Mouse (Mus musculus): ENCODE data around the gene Hs3st6. TPM values are rescaled to one million over a fixed set of nuclear protein-coding genes. Genes with fewer than 3 reads are reported as not detected.
A peak's percentile ranks its signal among the peaks of the same experiment; 100 is the strongest.

Gene Hs3st6
- polyA plus RNA-seq, 1 experiment = not detected

DNA sequence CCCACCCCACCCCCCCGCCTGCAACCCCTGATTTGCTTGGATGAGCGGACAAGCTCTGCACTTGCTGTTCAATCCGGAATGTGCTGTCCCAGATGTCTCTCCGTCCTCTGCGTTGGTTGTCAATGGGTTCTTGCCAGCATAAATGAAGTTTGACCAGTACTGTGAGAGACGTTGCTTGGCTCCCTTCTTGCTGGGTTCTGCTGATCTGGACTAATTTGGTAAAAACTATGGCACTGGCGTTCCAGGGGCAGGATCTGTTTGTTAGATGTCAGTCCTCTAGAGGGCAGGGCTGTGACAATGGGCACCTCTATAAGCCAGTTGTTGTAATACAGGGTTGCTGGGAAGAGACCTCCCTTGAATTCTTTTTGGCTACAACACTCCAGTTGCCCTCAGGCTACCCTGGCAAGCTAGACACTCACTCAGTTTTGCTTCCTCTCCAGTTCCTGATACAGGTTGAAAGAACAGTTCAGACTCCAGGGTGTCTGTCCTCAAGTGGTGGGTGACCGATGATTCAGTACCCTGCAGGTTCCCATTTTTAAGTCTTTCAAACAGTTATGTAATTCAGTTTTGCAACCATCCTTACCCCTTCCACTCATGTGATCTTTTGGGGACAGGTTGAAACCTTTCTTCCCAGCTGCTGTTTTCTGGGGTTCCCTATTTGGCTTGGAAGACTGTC lies 15.5 kb upstream of the Hs3st6 start:
- TF ChIP-seq CTCF (IDR thresholded peaks at IDR 0.05; ENCODE audit: insufficient read depth, low read depth, low read length) (no peak), POLR2A (IDR thresholded peaks at IDR 0.05; ENCODE audit: insufficient read depth, low read depth, low read length) (no peak)
- no peak overlapping the region for H3K27ac ChIP-seq (ENCODE audit: insufficient read depth, low read depth, low read length)
- peaks cover 10% of the 10 kb centered on the region for H3K4me1 ChIP-seq (ENCODE audit: control insufficient read depth, insufficient read depth, low read length)
- peak overlapping the region; percentile 85 for H3K4me3 ChIP-seq (ENCODE audit: insufficient read depth, low read depth, low read length)
- WGBS = 19% methylated on average over 8 of the region's 8 CpGs

DNA sequence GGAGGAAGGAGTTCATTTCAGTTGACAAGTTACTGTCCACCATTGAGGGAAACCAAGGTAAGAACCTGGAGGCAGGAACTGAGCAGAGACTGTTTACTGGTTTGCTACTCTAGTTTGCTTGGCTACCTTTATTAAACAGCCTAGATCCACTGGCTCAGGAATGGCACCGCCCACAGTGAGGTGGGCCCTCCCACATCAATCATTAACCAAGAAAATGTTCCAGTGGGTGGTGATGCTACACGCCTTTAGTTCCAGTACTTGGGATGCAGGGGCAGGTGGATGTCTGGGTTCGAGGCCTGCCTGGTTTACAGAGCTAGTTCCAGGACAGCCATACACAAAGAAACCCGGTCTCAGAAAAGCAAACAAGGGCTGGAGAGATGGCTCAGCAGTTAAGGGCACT lies 14.6 kb upstream of the Hs3st6 start:
- Histone ChIP-seq H3K4me3 (ENCODE audit: insufficient read depth, low read depth, low read length) (no peak overlapping the region), H3K27ac (ENCODE audit: insufficient read depth, low read depth, low read length) (no peak overlapping the region), H3K4me1 (ENCODE audit: control insufficient read depth, insufficient read depth, low read length) (peaks cover 7% of the 10 kb centered on the region)
- TF ChIP-seq POLR2A (IDR thresholded peaks at IDR 0.05; ENCODE audit: insufficient read depth, low read depth, low read length) = no peak
- no peak for TF ChIP-seq CTCF (IDR thresholded peaks at IDR 0.05; ENCODE audit: insufficient read depth, low read depth, low read length)
- 81% methylated on average over 4 of the region's 4 CpGs for WGBS

DNA sequence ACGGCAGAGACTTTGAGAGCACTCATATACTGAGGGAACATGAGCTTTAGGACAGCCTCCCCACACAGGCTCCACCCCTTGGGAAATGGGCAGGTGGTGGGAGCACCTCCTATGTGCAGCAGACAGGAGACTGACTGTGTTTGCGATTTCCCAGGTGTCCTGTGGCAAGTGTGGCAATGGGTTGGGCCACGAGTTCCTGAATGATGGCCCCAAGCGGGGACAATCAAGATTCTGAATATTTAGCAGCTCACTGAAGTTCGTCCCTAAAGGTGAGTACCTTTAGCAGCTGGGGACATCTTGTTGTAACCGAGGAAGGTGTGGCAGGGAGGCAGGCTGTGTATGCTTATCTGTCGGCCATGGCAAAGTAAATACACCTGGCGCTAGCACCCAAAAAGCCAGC lies 12.9 kb upstream of the Hs3st6 start:
- Histone ChIP-seq H3K4me3 (ENCODE audit: insufficient read depth, low read depth, low read length) (no peak overlapping the region), H3K4me1 (ENCODE audit: control insufficient read depth, insufficient read depth, low read length) (peaks cover 7% of the 10 kb centered on the region), H3K27ac (ENCODE audit: insufficient read depth, low read depth, low read length) (no peak overlapping the region)
- 89% methylated on average over 8 of the region's 8 CpGs for WGBS
- TF ChIP-seq POLR2A (IDR thresholded peaks at IDR 0.05; ENCODE audit: insufficient read depth, low read depth, low read length) (no peak), CTCF (IDR thresholded peaks at IDR 0.05; ENCODE audit: insufficient read depth, low read depth, low read length) (no peak)

DNA sequence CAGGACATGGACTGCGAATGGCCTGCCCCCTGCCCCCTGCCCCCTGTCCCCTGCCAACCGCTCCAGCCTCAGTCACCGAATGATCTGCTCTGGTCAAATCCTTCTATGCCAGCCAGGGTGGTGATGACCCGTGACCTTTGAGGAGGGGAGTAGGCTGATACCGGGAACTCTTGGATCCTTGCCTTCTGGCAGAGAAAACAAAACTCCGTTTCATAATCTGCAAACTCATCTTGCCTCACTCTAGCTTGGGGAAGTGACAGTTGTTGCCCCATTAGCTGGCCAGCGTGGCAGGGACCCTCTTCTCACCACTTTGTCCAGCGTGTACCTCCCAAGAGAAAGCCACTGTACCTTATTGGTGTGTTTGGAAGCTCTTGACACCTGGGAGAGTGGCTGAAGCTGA lies 10.5 kb upstream of the Hs3st6 start:
- WGBS = 73% methylated on average over 8 of the region's 8 CpGs
- no peaks in the 10 kb centered on the region for H3K4me1 ChIP-seq (ENCODE audit: control insufficient read depth, insufficient read depth, low read length)
- H3K27ac ChIP-seq (ENCODE audit: insufficient read depth, low read depth, low read length) = no peak overlapping the region
- no peak for TF ChIP-seq POLR2A (IDR thresholded peaks at IDR 0.05; ENCODE audit: insufficient read depth, low read depth, low read length)
- TF ChIP-seq CTCF (IDR thresholded peaks at IDR 0.05; ENCODE audit: insufficient read depth, low read depth, low read length) = no peak
- H3K4me3 ChIP-seq (ENCODE audit: insufficient read depth, low read depth, low read length) = no peak overlapping the region

DNA sequence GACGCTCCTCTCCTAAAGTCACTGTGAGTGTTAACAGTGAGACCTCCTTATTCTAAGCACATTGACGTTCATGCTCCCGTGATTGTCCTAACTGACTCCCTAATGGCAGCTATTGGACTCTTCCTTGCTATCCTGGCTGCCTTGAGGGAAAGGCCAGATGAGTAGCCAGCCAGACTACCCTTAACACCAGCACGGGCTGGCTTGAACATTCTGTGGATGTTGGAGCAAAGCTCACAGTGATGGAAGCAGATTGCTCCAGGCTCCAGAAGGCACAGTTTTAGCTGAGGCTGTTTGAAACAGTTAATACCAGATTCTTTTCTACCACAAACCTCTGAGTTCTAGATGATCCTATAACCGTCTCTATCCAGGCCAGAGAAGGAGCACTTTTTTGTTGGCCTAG lies 8.9 kb upstream of the Hs3st6 start:
- no peak overlapping the region for H3K4me3 ChIP-seq (ENCODE audit: insufficient read depth, low read depth, low read length)
- WGBS = 80% methylated on average over 5 of the region's 5 CpGs
- H3K4me1 ChIP-seq (ENCODE audit: control insufficient read depth, insufficient read depth, low read length) = no peaks in the 10 kb centered on the region
- no peak for TF ChIP-seq CTCF (IDR thresholded peaks at IDR 0.05; ENCODE audit: insufficient read depth, low read depth, low read length)
- no peak for TF ChIP-seq POLR2A (IDR thresholded peaks at IDR 0.05; ENCODE audit: insufficient read depth, low read depth, low read length)
- H3K27ac ChIP-seq (ENCODE audit: insufficient read depth, low read depth, low read length) = no peak overlapping the region

DNA sequence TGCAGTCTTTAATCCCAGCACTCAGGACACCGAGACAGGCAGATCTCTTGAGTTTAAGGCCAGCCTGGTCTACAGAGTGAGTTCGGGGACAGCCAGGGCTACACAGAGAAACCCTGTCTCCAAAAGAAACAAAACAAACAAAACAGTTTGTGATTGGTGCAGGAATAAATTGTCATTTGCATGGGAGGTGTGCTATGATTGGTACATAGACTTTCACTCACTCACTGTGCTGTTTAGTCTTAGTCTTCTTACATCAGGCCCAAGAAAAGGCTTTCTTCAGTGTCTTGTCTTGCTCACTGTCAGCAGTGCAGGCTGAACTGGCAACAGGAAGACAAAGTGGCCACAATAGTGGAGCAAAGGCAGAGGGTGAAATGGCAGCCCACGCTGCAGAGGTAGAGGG lies 8.4 kb upstream of the Hs3st6 start:
- 80% methylated on average over 3 of the region's 3 CpGs for WGBS
- no peak overlapping the region for H3K4me3 ChIP-seq (ENCODE audit: insufficient read depth, low read depth, low read length)
- no peaks in the 10 kb centered on the region for H3K4me1 ChIP-seq (ENCODE audit: control insufficient read depth, insufficient read depth, low read length)
- TF ChIP-seq CTCF (IDR thresholded peaks at IDR 0.05; ENCODE audit: insufficient read depth, low read depth, low read length) (no peak), POLR2A (IDR thresholded peaks at IDR 0.05; ENCODE audit: insufficient read depth, low read depth, low read length) (no peak)
- H3K27ac ChIP-seq (ENCODE audit: insufficient read depth, low read depth, low read length) = no peak overlapping the region

DNA sequence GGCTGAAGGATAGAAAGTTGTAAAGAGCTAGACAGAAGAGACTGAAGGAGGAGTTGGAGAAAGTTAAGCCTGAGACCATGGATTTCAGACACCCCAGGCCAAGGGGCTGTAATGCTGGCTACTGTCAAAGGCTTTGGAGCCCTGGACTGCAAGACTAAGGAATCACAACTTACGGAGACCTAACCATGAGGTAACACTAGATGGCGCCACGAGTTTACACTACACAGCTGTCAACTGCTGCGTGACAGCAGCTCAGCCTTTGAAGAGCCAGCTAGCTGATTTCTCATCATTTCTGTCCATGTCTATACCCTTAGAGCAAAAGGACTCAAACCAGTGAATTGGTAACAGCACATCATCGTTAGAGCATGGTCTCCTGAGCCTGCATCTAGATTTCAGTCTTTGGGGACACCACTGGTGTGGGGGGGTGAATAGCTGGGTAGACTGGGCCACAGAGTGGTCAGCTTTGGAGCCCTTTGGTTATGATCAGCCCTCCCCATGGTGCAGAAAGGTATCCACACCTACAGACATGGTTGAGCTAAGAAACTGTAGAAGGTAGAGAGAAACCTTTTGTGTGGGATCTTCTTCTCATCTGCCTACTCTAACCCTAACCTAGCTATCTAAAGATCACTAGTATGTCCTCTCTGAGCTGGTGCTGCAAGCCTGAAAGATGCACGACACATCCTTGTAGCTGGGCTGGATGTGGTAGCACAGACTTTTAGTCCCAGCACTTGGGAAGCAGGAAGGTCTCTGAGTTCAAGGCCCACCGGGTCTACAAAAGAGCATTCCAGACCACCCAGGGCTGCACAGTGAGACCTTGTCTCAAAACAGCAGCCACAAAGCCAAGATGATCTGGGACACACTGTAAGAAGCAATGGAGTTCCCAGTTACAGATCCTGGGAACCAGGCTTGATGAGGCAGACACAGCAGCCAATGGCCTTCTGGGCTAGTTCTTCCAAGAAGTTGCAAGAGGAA lies 7.0 kb upstream of the Hs3st6 start:
- Histone ChIP-seq H3K4me3 (ENCODE audit: insufficient read depth, low read depth, low read length) (no peak overlapping the region), H3K27ac (ENCODE audit: insufficient read depth, low read depth, low read length) (no peak overlapping the region), H3K4me1 (ENCODE audit: control insufficient read depth, insufficient read depth, low read length) (no peaks in the 10 kb centered on the region)
- peak; percentile 28; the same call in 1 of the 2 replicates for TF ChIP-seq CTCF (IDR thresholded peaks at IDR 0.05; ENCODE audit: insufficient read depth, low read depth, low read length)
- no peak for TF ChIP-seq POLR2A (IDR thresholded peaks at IDR 0.05; ENCODE audit: insufficient read depth, low read depth, low read length)
- 22% methylated on average over 7 of the region's 7 CpGs for WGBS

DNA sequence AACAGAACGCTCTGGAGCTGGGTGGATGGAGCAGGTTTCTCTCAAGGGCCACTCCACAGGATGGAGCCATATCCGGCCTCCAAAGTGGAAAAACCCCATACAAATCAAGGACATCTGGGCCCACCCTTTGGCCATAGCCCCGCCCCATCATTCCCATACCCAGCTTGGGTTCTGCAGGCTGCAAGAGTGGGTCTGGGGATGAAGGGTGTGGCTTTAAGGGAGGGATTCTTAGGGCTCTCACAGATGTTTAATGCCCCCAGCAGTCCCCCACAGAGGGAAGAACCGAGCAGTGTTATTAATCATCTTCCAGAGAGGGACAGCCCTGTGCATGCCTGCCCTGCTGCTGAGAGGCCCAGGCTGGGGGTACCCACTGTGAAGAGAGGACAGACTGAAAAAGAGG lies 5.8 kb upstream of the Hs3st6 start:
- WGBS = 69% methylated on average over 4 of the region's 4 CpGs
- no peak overlapping the region for H3K4me3 ChIP-seq (ENCODE audit: insufficient read depth, low read depth, low read length)
- no peak overlapping the region for H3K27ac ChIP-seq (ENCODE audit: insufficient read depth, low read depth, low read length)
- H3K4me1 ChIP-seq (ENCODE audit: control insufficient read depth, insufficient read depth, low read length) = no peaks in the 10 kb centered on the region
- TF ChIP-seq POLR2A (IDR thresholded peaks at IDR 0.05; ENCODE audit: insufficient read depth, low read depth, low read length) (no peak), CTCF (IDR thresholded peaks at IDR 0.05; ENCODE audit: insufficient read depth, low read depth, low read length) (no peak)

DNA sequence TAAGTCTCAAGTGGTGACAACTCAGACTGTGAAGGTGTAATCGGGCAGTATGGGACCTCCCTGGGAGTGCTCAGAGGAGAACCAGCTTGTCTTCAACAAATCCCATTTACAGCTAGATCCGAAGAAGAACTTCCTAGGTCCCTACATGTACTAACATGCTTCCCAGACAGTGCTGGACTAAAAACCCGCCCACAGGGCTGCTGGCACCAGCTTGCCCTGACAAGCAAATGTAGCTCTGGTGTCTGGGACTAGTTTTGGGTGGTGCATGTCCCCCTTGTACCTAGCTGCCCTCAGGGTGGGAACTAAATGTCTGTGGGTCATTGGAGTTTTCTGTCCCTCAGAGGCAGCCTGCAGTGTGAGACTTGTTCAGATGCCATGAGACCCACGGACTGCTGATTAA lies 1.3 kb upstream of the Hs3st6 start:
- H3K4me3 ChIP-seq (ENCODE audit: insufficient read depth, low read depth, low read length) = no peak overlapping the region
- peaks cover 11% of the 10 kb centered on the region for H3K4me1 ChIP-seq (ENCODE audit: control insufficient read depth, insufficient read depth, low read length)
- 18% methylated on average over 4 of the region's 4 CpGs for WGBS
- no peak overlapping the region for H3K27ac ChIP-seq (ENCODE audit: insufficient read depth, low read depth, low read length)
- TF ChIP-seq POLR2A (IDR thresholded peaks at IDR 0.05; ENCODE audit: insufficient read depth, low read depth, low read length) (no peak), CTCF (IDR thresholded peaks at IDR 0.05; ENCODE audit: insufficient read depth, low read depth, low read length) (no peak)
